Mouse (Mus musculus) ES-Bruce4 (cell line): ENCODE results near the gene Zfp467. TPM values are rescaled to one million over a fixed set of nuclear protein-coding genes. Genes with fewer than 3 reads are reported as not detected.

Experiments used
- H3K27ac ChIP-seq: 2 replicates; pipeline ENCODE4 v1.5.1; 2012; ENCODE audit warnings: low read length, inconsistent platforms; ENCODE audit not compliant: insufficient read depth
- H3K27me3 ChIP-seq: 2 replicates; pipeline ENCODE4 v1.6.1; 2012; ENCODE audit warnings: mild to moderate bottlenecking, low read length, inconsistent platforms; ENCODE audit not compliant: control insufficient read depth, poor library complexity, insufficient read depth, severe bottlenecking
- H3K36me3 ChIP-seq: 2 replicates; pipeline ENCODE4 v1.6.1; 2012; ENCODE audit warnings: inconsistent platforms, mild to moderate bottlenecking, low read length, moderate library complexity; ENCODE audit not compliant: control insufficient read depth, poor library complexity, insufficient read depth, severe bottlenecking
- H3K4me1 ChIP-seq: one replicate; pipeline ENCODE4 v1.8.1; 2011; ENCODE audit warnings: low read length; ENCODE audit not compliant: control insufficient read depth, insufficient read depth
- H3K4me3 ChIP-seq: 2 replicates; pipeline ENCODE4 v1.5.1; 2011; ENCODE audit warnings: low read depth, mild to moderate bottlenecking, low read length
- H3K9ac ChIP-seq: 2 replicates; pipeline ENCODE4 v1.6.1; 2012; ENCODE audit warnings: low read depth, mild to moderate bottlenecking, inconsistent platforms; ENCODE audit not compliant: poor library complexity, severe bottlenecking
- H3K9me3 ChIP-seq: replicated peaks from 2 replicates; pipeline ENCODE4 v1.6.1; 2012; ENCODE audit warnings: mild to moderate bottlenecking, low read length, inconsistent platforms; ENCODE audit not compliant: control insufficient read depth, poor library complexity, insufficient read depth, severe bottlenecking
- CTCF ChIP-seq: IDR thresholded peaks from one replicate; pipeline ENCODE4 v1.8.1; 2011; ENCODE audit warnings: low read depth, low read length
- EP300 ChIP-seq: IDR thresholded peaks from 2 replicates; pipeline ENCODE4 v1.6.1; 2011; ENCODE audit warnings: low read depth, low read length; ENCODE audit not compliant: insufficient read depth
- POLR2A ChIP-seq: IDR thresholded peaks from one replicate; pipeline ENCODE4 v1.8.1; 2011; ENCODE audit warnings: low read length; ENCODE audit not compliant: insufficient read depth
- polyA plus RNA-seq: library from polyadenylated mRNA; stranded (reverse); fragments of >200 nt; gene quantifications from 2 replicates; pipeline ENCODE4 v1.2.4, GENCODE M21; 2011; ENCODE audit warnings: low read depth; ENCODE audit not compliant: missing spikeins, insufficient read depth, insufficient read length

Gene Zfp467
- polyA plus RNA-seq, 1 experiment = 3.3 TPM

DNA sequence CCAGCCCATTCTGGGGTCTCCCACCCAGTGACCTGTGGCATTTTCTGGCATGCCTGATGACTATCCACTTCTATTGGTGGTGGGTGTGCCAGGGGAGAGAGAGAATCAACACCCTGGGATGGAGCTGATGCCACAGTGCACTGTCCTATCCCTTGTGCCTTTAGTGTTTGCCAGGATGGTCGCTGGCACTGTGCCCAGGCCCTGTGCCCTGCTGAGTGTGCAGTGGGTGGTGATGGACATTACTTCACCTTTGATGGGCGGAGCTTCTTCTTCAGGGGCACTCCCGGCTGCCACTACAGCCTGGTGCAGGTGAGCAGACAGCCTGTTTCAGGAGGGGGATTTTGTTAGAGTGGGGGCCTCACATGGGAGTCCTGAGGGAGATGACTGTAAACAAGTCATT, 7.1 kb upstream of the Zfp467 start:
- Histone ChIP-seq H3K9ac (no peak overlapping the region), H3K9me3 (no peaks in the 10 kb centered on the region), H3K4me1 (no peaks in the 10 kb centered on the region), H3K27ac (no peak overlapping the region), H3K27me3 (no peaks in the 10 kb centered on the region), H3K4me3 (no peak overlapping the region), H3K36me3 (no peaks in the 10 kb centered on the region)
- TF ChIP-seq EP300 (no peak), CTCF (no peak), POLR2A (no peak)

- Histone ChIP-seq H3K4me1 (no peaks in the 10 kb centered on the region), H3K27ac (no peak overlapping the region), H3K9me3 (no peaks in the 10 kb centered on the region), H3K4me3 (no peak overlapping the region), H3K36me3 (no peaks in the 10 kb centered on the region), H3K9ac (no peak overlapping the region), H3K27me3 (no peaks in the 10 kb centered on the region)
- TF ChIP-seq EP300 = no peak
- TF ChIP-seq CTCF = no peak
- no peak for TF ChIP-seq POLR2A
These were observed 6.5 kb upstream of the Zfp467 start for GRCm38 (mm10) chr6:48452151-48452550.

GRCm38 (mm10) chr6:48448527-48448926, 2.9 kb upstream of the Zfp467 start:
- no peaks in the 10 kb centered on the region for H3K36me3 ChIP-seq
- TF ChIP-seq POLR2A (no peak), EP300 (no peak), CTCF (no peak)
- no peak overlapping the region for H3K4me3 ChIP-seq
- H3K27me3 ChIP-seq = no peaks in the 10 kb centered on the region; the same call in 1 of the 2 replicates
- H3K27ac ChIP-seq = no peak overlapping the region
- H3K4me1 ChIP-seq = no peaks in the 10 kb centered on the region
- H3K9ac ChIP-seq = no peak overlapping the region
- no peaks in the 10 kb centered on the region for H3K9me3 ChIP-seq

GRCm38 (mm10) chr6:48447929-48448328, 2.3 kb upstream of the Zfp467 start, which contains the start of gene Sspo:
Sspo (plus strand) TSS chr6:48448229.
- H3K4me3 ChIP-seq = no peak within 1 kb of the TSS
- H3K27ac ChIP-seq = no peak within 1 kb of the TSS
- no peaks in the 10 kb centered on the region for H3K36me3 ChIP-seq
- no peaks in the 10 kb centered on the region; the same call in 1 of the 2 replicates for H3K27me3 ChIP-seq
- TF ChIP-seq POLR2A = no peak
- no peak for TF ChIP-seq CTCF
- TF ChIP-seq EP300 = no peak
- H3K9ac ChIP-seq = no peak within 1 kb of the TSS
- H3K9me3 ChIP-seq = no peaks in the 10 kb centered on the region
- H3K4me1 ChIP-seq = no peaks in the 10 kb centered on the region

GRCm38 (mm10) chr6:48446896-48447295, 1.3 kb upstream of the Zfp467 start:
- Histone ChIP-seq H3K4me3 (no peak overlapping the region), H3K36me3 (no peaks in the 10 kb centered on the region), H3K9me3 (peaks cover 5% of the 10 kb centered on the region; the same call in 1 of the 2 replicates), H3K27ac (no peak overlapping the region), H3K4me1 (no peaks in the 10 kb centered on the region), H3K9ac (no peak overlapping the region), H3K27me3 (no peaks in the 10 kb centered on the region; the same call in 1 of the 2 replicates)
- TF ChIP-seq POLR2A (no peak), CTCF (no peak), EP300 (no peak)

- H3K4me3 ChIP-seq = no peak overlapping the region
- no peak overlapping the region for H3K27ac ChIP-seq
- H3K9me3 ChIP-seq = peaks cover 5% of the 10 kb centered on the region; the same call in 1 of the 2 replicates
- no peaks in the 10 kb centered on the region for H3K4me1 ChIP-seq
- no peaks in the 10 kb centered on the region for H3K36me3 ChIP-seq
- TF ChIP-seq CTCF (no peak), EP300 (no peak), POLR2A (no peak)
- no peaks in the 10 kb centered on the region; the same call in 1 of the 2 replicates for H3K27me3 ChIP-seq
- H3K9ac ChIP-seq = peak overlapping the region; percentile 64
These were observed 631 bp upstream of the Zfp467 start for GRCm38 (mm10) chr6:48446256-48446655.
